Mouse (Mus musculus) erythroid progenitor cell, adult 5-6 weeks (primary cell): ENCODE results near the gene Gm49661. TPM values are rescaled to one million over a fixed set of nuclear protein-coding genes. Genes with fewer than 3 reads are reported as not detected.

Experiments used
- ATAC-seq: replicated peaks from 2 replicates; pipeline ENCODE4 v1.8.0; 2016; ENCODE audit warnings: moderate number of reproducible peaks, mild to moderate bottlenecking, moderate TSS enrichment, inconsistent platforms; ENCODE audit not compliant: poor library complexity, low FRiP score, severe bottlenecking
- total RNA-seq, 2 experiments: library from RNA; stranded (forward) in 1 of 2; stranded (reverse) in 1 of 2; fragments of 150-400 nt in 1 of 2; fragments of 186-747, 209-891 nt in 1 of 2; gene quantifications; 2 replicates each; pipeline versions ENCODE4 v1.2.3 to v1.2.4; 2015 to 2017; ENCODE audit warnings: low replicate concordance in 2 of 2

The Gm49661 gene
- total RNA-seq (2015; ENCODE audit: low replicate concordance) (not detected in 2 replicates), total RNA-seq (2017; ENCODE audit: low replicate concordance) (not detected in 2 replicates)

DNA sequence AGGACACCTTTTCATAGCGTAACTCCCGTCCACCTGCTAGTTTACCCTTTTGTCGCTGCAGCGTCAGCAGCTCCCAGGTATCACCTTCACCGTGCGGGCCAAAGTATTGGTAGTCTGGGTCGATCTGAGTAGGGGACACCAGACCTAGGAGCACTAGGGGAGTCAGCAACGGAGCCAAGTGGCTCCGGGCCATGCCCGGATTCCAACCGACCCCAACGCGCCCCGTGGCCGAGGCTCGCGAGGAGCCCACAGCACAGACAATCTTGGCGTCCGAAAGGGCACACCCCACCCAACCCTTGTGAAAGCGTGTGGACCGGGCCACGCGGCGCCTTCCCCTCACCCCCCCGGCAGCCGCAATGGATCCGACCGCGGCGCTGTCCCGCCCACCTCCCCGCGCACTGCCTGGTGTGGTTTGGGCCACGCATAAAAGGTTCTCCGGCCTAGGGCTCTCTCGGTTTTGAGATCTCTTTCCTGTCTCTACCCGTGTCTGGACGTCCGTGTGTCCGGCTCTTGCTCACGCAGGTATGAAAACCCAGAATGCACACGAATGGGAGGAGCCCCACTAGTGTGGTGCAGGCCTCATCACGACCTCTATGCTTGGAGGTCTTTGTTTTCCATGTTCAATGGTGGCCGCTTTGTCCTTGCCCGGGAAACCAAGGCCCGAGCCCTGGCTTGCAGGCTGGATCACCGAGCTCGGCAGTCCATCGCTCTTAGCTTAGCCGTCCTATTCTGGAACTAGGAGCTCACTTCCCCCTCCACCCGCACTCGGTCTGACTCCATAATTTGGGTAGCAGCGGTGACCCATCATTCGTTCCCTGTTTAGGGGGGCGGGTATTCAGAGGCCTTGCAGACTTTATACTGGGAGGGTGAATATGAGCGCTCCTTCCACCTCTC is at the start of gene Gm49661, which contains the start of the genes Prdx2 and Rnaseh2a:
Gene Gm49661, minus strand, starts transcription at position 193 of the 894 bp plus-strand sequence.
Gene Prdx2, plus strand, starts transcription at position 347 of the 894 bp plus-strand sequence.
Gene Rnaseh2a, minus strand, starts transcription at position 527 of the 894 bp plus-strand sequence.
- ATAC-seq, result peak; percentile 51

DNA sequence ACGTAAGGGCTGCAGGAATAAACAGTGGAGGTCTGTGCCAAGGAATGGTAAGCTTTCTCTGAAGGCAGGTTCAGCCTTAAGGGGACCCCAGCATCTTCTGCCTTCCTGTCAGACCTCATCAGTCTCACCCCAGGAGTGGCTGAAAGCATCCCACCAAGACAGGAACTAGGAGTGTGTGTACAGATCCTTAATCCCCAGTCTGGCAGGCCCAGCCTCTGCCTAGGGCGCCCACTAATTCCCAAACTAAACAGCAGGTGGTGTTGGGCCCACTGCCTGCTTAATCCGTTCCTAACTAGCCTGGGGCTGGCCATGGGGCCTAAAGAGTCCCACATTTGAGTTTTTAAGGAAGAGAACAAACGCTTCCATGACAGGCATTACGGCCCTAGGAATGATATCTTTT is 48.0 kb upstream of the Gm49661 start:
- ATAC-seq, result no peak

DNA sequence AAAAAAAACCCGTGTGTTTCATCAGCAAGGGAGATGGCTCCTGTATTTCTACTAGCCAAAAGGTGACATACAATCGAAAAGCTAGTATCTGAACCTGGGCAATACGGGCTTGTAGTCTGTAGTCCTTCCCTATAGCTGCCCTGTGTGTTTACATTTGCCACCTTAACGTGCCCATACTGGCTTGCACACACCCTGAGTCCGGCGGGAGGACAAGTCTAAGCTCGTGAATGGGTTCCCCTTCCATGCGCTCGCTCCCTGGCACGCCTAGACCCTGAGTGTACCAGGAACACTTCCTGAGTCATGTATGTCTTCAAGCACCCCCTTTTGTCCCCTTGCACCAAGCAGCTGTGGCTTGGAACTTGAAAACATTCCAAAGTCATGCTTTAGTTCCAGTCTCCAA is 47.5 kb upstream of the Gm49661 start:
- no peak for ATAC-seq

DNA sequence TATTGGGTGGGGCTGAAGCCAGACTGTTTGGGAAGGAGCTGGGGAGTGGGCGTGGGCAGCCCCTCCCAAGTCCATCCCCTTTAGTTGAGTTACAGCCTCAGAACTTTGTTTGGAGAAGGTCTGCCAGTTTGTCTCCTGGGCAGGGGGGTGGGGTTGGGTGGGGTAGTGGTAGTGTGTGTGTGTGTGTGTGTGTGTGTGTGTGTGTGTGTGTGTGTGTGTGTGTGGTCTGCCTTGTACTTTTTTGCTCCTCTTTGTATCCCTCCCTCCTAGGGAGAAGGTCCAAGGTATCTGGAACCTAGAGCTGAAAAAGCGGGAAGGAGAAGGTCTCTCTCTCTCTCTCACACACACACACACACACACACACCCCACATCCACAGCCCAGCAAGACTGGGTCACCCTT is 45.2 kb upstream of the Gm49661 start, which contains the start of gene Best2:
Gene Best2, minus strand, starts transcription at position 101 of the 400 bp plus-strand sequence.
- no peak for ATAC-seq

DNA sequence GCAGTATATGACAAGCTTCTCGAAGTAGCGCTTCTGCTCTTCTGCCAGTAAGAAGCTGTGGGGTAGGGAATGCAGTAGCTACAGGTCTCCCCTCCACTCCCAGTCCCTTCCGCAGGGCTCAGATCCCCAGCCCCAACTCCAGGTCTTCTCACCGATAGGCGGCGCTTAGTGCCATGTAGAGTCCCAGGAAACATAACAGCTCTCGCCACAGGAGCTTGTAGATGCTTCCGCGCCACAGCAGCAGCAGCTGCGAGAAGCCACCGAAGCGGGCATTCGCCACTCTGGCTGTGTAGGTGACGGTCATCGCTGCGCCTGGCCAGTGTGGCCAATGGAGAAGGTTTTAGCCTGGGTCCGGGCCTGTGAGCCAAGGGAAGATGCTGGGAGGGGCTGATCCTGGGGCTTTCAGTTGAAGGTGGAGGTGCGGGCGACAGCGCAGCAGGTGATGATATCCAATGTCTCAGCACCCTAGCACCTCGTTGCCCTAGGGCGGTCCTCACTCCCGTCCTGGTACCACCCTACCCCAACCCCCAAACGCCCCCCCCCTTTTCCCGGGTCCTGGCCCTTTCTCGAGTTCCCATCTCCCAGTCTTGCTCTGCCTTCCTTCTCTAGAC is 44.1 kb upstream of the Gm49661 start:
- ATAC-seq, result peak; percentile 65; the same call in 1 of the 2 replicates

DNA sequence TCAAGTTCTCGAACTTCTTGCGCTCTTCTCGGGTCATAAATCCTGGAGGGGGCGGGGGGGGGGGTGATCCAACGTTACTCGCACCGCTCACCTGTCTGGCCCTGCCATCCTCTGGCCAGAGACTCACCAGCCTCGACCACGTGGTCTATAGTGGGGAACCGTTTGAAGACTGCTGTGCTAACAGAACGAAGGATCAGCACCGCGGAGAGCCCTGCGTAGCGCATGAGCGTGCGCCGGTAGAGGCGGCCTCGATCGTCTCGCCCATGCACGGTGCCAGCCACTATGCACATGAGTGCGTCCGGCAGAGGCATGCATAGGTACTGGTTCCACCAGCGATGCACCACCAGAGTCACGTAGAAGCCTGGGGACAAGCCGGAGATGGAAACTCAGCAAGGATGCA is 42.0 kb upstream of the Gm49661 start:
- ATAC-seq, result no peak

DNA sequence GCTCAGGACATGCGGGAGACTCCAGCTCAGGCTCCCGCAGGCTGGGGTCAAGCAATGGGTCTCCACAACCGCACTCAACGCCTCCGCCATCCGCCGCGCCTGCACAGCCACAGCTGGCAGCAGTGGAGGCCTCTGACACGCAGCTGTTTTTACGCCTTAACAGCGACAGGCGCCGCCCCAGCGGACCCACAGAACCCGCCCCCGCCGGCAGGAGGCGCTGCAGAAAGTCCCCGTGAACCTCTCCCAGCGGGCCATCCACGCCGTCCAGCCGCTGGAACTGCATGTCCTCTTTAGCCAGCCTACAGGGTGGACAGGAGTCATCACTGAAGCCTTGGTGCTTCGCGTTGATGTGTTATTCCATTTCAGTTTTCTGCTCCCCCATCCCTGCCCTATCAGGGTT is 38.5 kb upstream of the Gm49661 start:
- ATAC-seq, result peak; percentile 86

DNA sequence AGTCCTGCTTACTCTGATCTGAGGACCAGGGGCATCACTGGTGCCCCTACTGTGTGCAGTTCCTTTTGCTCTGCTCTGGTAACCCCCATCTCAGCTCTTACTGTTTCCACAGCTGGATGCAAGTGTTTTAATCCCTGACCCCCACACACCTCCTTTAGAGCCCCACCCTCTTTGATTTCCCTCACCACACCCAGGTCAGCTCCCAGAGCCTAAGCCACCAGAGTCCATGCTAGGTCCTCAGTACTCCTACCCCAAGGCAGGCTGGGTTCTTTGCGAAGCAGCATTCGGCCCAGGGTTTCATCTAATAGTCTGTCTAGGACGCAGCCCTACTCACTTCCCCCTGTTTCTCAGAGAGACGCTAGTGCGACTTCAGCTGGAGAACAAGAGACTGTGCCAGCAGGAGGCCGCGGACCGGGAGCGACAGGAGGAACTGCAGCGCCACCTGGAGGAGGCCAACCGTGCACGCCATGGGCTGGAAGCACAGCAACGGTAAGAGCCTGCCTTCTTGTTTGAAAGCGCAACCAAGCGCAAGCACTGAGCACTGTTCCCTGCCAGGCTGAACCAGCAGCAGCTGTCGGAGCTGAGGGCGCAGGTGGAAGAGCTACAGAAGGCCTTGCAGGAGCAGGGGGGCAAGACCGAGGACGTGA is 28.5 kb upstream of the Gm49661 start:
- ATAC-seq, result peak; percentile 95

DNA sequence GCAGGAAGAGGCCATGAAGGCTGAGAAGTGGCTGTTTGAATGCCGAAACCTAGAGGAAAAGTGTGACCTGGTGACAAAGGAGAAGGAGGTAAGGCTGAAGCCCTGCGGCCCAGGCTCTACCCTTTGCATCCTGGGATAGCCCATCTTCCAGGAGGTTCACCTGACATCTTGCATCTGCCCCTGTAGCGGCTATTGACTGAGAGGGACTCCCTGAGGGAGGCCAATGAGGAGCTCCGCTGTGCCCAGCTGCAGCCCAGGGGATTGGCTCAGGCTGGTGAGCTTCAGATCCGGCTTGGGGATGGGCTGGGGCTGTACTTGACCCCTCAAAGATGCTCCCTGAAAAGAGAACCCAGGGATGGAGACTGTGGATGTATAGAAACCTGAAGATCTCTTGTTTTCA is 27.7 kb upstream of the Gm49661 start:
- no peak for ATAC-seq

DNA sequence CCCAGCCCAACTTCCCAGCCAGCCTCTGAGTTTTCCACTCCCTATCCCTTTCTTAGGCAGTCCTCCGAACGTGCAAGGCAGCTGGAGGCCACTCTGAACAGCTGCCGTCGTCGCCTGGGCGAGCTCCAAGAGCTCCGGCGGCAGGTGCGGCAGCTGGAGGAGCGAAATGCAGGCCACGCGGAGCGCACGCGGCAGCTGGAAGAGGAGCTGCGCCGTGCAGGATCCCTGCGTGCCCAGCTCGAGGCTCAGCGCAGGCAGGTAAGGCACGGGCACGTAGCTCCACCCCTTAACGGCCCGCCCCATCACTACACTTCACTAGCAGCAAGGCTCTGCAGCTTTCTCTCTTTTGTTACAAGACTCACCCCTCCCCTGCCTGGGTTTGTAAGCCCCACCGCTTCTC is 26.4 kb upstream of the Gm49661 start:
- no peak for ATAC-seq

DNA sequence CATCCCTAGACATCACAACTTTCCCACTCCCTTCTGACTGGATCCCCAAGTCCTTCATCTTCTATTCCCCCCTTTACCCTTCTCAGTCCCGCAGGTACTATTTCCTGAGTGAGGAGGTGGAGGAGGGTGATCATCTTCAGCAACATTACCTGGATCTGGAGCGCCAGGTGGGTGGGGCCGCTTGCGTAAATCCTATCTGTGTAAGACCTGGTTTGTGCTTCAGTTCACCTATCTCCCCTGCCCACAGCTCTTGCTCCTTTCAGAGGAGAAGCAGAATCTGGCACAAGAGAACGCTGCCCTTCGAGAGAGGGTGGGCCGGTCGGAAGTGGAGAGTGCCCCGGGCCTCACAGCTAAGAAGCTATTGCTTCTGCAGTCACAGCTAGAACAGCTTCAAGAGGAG is 25.1 kb upstream of the Gm49661 start:
- ATAC-seq, result no peak

DNA sequence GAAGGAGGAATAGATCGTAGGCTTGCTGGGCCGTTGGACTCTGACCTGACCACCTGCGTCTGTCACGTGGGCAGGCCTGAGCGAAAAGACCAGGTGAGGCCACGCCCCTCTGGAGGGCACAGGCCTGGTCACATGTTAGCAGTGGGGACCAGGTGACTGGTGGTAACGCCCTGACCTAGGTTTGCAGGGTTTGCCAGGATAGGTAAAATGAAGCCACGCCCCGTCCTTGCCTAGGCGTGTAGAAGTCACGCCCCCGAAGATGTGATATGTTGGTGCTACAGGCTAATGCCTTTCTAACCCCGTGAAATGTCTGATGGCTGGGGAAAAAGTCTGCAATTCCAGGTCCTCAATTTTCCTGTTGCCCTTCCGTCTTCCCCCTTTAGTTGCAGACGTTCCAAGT is 21.6 kb upstream of the Gm49661 start:
- peak; percentile 46 for ATAC-seq

DNA sequence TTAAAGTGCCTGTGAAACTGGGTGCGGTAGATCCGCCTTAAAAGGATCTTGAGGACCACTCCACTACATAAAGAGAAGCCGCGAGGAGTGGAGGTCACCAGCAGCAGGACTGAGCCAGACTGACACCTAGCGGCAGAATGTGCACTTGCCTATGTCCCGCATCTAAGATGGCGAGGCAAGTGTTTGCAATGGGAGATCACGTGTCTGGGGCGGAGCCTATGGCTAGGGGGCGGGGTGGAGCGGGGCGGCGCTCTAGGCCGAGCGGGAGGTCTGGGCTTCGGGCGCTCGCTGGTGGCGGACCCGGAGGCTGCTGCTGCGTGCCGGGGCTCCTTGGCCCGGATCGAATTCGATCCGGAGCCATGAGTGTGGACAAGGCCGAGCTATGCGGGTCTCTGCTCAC is 21.1 kb upstream of the Gm49661 start, which contains the start of gene Hook2:
Gene Hook2, plus strand, starts transcription at position 255 of the 400 bp plus-strand sequence.
- ATAC-seq, result peak; percentile 81

DNA sequence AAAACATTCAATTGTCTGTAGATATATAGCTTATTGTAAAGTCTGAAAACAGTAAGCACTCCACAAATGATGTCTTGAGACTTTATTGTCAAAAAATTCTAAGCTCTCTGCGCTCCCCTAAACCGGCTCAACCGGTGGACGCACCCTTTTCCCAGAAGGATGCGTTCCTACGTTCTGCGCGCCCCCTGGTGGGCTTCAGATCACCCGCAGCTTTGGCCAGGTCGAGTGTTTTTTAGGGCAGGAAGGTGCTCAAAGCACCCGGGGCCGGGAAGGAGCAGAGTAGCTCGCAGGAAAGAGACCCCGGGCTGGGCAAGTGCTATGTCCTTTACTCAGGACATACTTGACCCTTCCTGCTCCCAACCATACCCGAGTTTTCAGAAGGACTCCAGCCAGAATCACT is 20.6 kb upstream of the Gm49661 start:
- ATAC-seq, result peak; percentile 79

DNA sequence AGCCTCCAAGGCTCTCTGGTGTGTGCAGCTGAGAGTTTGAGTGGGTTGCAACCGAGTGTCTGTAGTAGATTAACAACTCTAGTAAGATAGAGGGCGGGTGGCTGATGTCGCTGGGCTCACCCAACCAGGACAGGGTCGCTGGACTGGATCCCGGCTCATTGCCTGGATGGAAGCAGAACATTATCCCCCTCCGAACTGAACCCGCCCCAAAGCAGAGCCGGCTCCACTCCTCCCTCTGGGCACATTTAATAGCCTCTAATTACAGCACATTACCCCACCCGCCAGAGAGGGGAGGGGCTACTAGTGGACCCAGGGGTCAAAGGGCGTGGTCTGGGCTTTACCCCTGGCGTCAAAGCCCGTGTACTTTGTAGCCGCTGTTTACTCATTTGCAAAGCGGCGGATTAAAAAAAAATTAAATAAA is 20.1 kb upstream of the Gm49661 start:
- ATAC-seq, result peak; percentile 39

DNA sequence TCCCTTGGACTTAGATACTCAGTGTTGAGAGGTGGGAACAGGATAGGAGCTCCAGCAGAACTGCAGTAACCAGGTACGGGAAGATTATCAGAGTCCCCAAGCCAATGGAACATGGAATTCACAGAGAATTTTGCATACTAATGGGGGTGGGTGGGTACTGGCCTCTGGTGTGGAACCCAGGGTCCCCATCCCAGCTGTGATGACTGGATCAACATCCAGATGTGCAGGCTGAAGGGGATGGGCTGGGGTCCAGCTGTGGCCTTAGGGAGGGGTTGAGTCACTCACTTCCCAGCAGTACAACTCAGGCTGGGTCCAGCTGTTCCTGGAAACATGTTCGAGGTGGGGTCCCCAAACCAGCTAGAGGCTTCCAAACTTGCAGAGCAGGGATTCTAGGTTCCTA is 18.7 kb upstream of the Gm49661 start:
- ATAC-seq, result no peak

DNA sequence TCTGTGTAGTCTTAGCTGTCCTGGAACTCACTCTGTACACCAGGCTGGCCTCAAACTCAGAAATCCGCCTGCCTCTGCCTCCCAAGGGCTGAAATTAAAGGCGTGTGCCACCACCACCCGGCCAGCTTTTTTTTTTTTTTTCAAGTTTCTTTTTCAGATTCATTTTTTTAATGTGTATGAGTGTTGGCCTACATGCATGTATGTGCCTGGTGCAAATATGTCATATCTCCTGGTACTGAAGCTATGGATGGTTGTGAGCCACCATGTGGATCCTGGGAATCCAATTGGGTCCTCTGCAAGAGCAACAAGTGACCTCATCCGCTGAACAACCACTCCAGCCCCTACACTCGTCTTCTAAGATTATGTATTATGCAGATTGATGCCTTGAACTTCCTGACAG is 18.2 kb upstream of the Gm49661 start:
- no peak for ATAC-seq

DNA sequence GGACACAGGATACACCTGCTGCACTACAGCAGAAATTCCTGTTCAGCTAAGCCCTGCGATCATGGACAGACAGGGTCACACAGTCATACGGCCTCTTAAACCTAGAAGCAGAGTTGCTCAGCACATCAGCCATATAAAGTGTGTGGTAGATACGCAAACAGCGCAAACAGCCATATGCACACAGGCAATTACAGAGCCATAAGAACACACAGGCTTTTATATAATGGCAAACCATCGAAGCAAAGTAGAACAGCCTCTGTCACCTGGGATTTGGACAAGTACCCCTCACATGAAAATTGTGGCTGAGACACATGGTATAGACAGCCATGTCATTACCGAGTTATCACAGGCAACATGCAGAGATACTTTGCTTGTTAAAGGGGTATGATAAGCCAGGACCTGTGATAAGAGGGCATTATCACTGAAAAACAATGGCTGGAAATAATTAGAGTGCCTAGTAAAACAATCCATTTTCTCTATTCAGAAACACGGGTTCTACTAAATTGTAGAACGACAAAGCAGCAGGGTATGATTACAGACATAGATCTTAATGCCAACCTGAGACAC is 17.2 kb upstream of the Gm49661 start:
- ATAC-seq, result no peak

DNA sequence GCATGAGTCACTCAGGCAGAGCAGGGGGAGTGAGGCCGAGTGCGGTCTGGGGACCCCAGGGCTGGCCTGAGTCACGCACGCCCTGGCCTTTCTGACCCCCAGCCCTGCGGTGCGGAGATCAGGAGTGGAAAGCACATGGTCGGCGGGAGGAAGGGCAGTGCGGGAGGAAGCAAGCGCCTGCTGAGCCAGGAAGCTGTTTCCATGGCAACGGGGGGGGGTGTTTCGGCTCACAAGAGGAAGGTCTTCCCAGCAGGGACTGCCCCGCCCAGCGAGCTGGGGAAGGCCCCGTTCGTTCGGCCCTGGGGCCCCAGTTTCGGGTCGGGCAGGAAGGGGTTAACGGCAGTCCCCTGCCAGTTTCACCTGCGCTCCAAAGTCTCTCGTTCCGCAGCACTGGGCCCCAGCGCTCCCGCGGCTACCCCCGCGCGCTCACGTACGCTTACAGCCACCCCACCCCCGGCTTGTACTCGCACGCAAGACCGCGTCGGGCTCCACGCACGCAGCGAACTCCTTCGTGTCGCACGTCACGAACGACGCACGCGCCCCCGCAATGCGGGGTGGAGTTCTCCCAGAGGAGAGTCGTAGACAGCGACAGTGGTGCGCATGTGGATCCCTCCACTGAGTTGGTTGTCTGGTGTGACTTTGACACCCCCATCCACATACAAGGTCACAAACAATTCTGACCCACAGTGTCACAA is 16.6 kb upstream of the Gm49661 start:
- ATAC-seq, result no peak
